12 mouse cellular contexts compared by ENCODE assay signal in genomic region chr19:5989585-5989984, GRCm38 (mm10). TPM values are rescaled to one million over a fixed set of nuclear protein-coding genes. Genes with fewer than 3 reads are reported as not detected.
DNase-seq lines count a peak whose midpoint lies in the region; ATAC-seq and TF ChIP-seq lines count a peak whose summit lies in the region.
"Had no signal": no experiment of that assay in that cellular context is flagged by ENCODE, and none has a peak within 500 bp of the region (broad histone marks: within the 10 kb centered on the region; RNA-seq: fewer than 3 reads in every experiment).

No protein-coding gene starts in this region.

- H3K4me3 ChIP-seq in hindbrain, embryonic 10.5 days = peak overlapping the region; percentile 39; the same call in 1 of the 2 replicates
- H3K4me3 ChIP-seq in hindbrain, postnatal 0 days (ENCODE audit: low read length) = no peak overlapping the region
- H3K4me3 ChIP-seq in embryonic facial prominence, embryonic 11.5 days (ENCODE audit: low read depth, low read length) = no peak overlapping the region
- H3K4me3 ChIP-seq in intestine, embryonic 15.5 days (replicated peaks) = no peak overlapping the region
- 0 out of 2 replicates have a peak overlapping the region, but pooled peaks have one; percentile 15 for H3K4me3 ChIP-seq in midbrain, embryonic 14.5 days (replicated peaks; ENCODE audit: low read depth, low read length)

- H3K27ac ChIP-seq in hindbrain, embryonic 10.5 days = peak overlapping the region; percentile 90
- no peak overlapping the region for H3K27ac ChIP-seq in hindbrain, postnatal 0 days
- H3K27ac ChIP-seq in embryonic facial prominence, embryonic 11.5 days (replicated peaks; ENCODE audit: low read depth, low read length) = no peak overlapping the region
- peak overlapping the region; percentile 54 for H3K27ac ChIP-seq in intestine, embryonic 15.5 days
- peak overlapping the region; percentile 70 for H3K27ac ChIP-seq in midbrain, embryonic 14.5 days (replicated peaks; ENCODE audit: low read depth, low read length)

- H3K4me2 ChIP-seq in hindbrain, postnatal 0 days (ENCODE audit: low read depth, low read length) = no peak overlapping the region
- no peak overlapping the region for H3K4me2 ChIP-seq in embryonic facial prominence, embryonic 11.5 days (ENCODE audit: low read depth, low read length)
- H3K4me2 ChIP-seq in intestine, embryonic 15.5 days (replicated peaks) = peak overlapping the region; percentile 46; the same call in 1 of the 2 replicates
- H3K4me2 ChIP-seq in midbrain, embryonic 14.5 days (ENCODE audit: low read length) = peak overlapping the region; percentile 47; the same call in 1 of the 2 replicates

- no peak for TF ChIP-seq CTCF in hindbrain, postnatal 0 days (IDR thresholded peaks at IDR 0.05; ENCODE audit: low read depth)

- H3K27me3 ChIP-seq in hindbrain, embryonic 10.5 days (ENCODE audit: insufficient read depth, poor library complexity, severe bottlenecking) = no peaks in the 10 kb centered on the region
- H3K27me3 ChIP-seq in hindbrain, postnatal 0 days (ENCODE audit: insufficient read depth, low read length) = no peaks in the 10 kb centered on the region
- H3K27me3 ChIP-seq in embryonic facial prominence, embryonic 11.5 days (ENCODE audit: control insufficient read depth, insufficient read depth, low read length) = no peaks in the 10 kb centered on the region
- H3K27me3 ChIP-seq in intestine, embryonic 15.5 days (replicated peaks) = no peaks in the 10 kb centered on the region
- H3K27me3 ChIP-seq in midbrain, embryonic 14.5 days (ENCODE audit: control insufficient read depth, insufficient read depth, low read length) = no peaks in the 10 kb centered on the region

- peaks cover 27% of the 10 kb centered on the region for H3K4me1 ChIP-seq in hindbrain, embryonic 10.5 days (replicated peaks)
- H3K4me1 ChIP-seq in hindbrain, postnatal 0 days (ENCODE audit: insufficient read depth, low read length) = no peaks in the 10 kb centered on the region
- H3K4me1 ChIP-seq in embryonic facial prominence, embryonic 11.5 days (ENCODE audit: control insufficient read depth, insufficient read depth, low read length) = peaks cover 2% of the 10 kb centered on the region; the same call in 1 of the 2 replicates
- peaks cover 23% of the 10 kb centered on the region for H3K4me1 ChIP-seq in intestine, embryonic 15.5 days (replicated peaks)
- H3K4me1 ChIP-seq in midbrain, embryonic 14.5 days (ENCODE audit: control insufficient read depth, insufficient read depth, low read length) = peaks cover 7% of the 10 kb centered on the region; the same call in 1 of the 2 replicates

- H3K36me3 ChIP-seq in hindbrain, embryonic 10.5 days = no peaks in the 10 kb centered on the region
- H3K36me3 ChIP-seq in hindbrain, postnatal 0 days (ENCODE audit: insufficient read depth, low read length) = no peaks in the 10 kb centered on the region
- H3K36me3 ChIP-seq in embryonic facial prominence, embryonic 11.5 days (replicated peaks; ENCODE audit: control insufficient read depth, insufficient read depth, low read depth, low read length) = no peaks in the 10 kb centered on the region
- H3K36me3 ChIP-seq in intestine, embryonic 15.5 days = no peaks in the 10 kb centered on the region
- no peaks in the 10 kb centered on the region for H3K36me3 ChIP-seq in midbrain, embryonic 14.5 days (ENCODE audit: control insufficient read depth, insufficient read depth, low read length)

- no peaks in the 10 kb centered on the region for H3K9me3 ChIP-seq in hindbrain, embryonic 10.5 days
- no peaks in the 10 kb centered on the region for H3K9me3 ChIP-seq in hindbrain, postnatal 0 days (ENCODE audit: low read length)
- no peaks in the 10 kb centered on the region for H3K9me3 ChIP-seq in embryonic facial prominence, embryonic 11.5 days (replicated peaks; ENCODE audit: control insufficient read depth, low read length)
- H3K9me3 ChIP-seq in intestine, embryonic 15.5 days = no peaks in the 10 kb centered on the region
- H3K9me3 ChIP-seq in midbrain, embryonic 14.5 days (ENCODE audit: control insufficient read depth, low read length) = no peaks in the 10 kb centered on the region

- WGBS in hindbrain, embryonic 10.5 days = 69% methylated on average over 6 of the region's 6 CpGs
- 67% methylated on average over 6 of the region's 6 CpGs for WGBS in hindbrain, postnatal 0 days
- WGBS in embryonic facial prominence, embryonic 11.5 days = 75% methylated on average over 6 of the region's 6 CpGs
- WGBS in intestine, embryonic 15.5 days = 38% methylated on average over 6 of the region's 6 CpGs
- 70% methylated on average over 6 of the region's 6 CpGs for WGBS in midbrain, embryonic 14.5 days

- DNase-seq in hindbrain, embryonic 10.5 days (ENCODE audit: low spot score) = no peak
- DNase-seq in hindbrain, postnatal 0 days (ENCODE audit: low spot score) = no peak
- DNase-seq in embryonic facial prominence, embryonic 11.5 days (ENCODE audit: low spot score) = no peak
- DNase-seq in midbrain, embryonic 14.5 days = no peak
- no peak for DNase-seq in gastrocnemius, postnatal 36 days
- no peak for DNase-seq in c-Kit-positive CD71-positive TER-119-positive erythroid progenitor cells, embryonic 14.5 days (ENCODE audit: low spot score)
- no peak for DNase-seq in left cerebral cortex, adult 9 months (ENCODE audit: low spot score in 2 of 2)

- ATAC-seq in hindbrain, postnatal 0 days = no peak
- ATAC-seq in embryonic facial prominence, embryonic 11.5 days (replicated peaks; ENCODE audit: insufficient number of reproducible peaks, low FRiP score, low TSS enrichment, low read depth) = no peak
- ATAC-seq in intestine, embryonic 15.5 days = 0 out of 2 replicates have a peak, but pooled peaks have one; percentile 3
- no peak for ATAC-seq in midbrain, embryonic 14.5 days (ENCODE audit: low FRiP score, low TSS enrichment)
- ATAC-seq: inflammation-experienced regulatory T-cells, adult 6 months had no signal

- no peak overlapping the region for H3K9ac ChIP-seq in hindbrain, postnatal 0 days (replicated peaks; ENCODE audit: low read length)
- peak overlapping the region; percentile 56 for H3K9ac ChIP-seq in embryonic facial prominence, embryonic 11.5 days (replicated peaks; ENCODE audit: low read length)
- H3K9ac ChIP-seq in intestine, embryonic 15.5 days = no peak overlapping the region
- H3K9ac ChIP-seq in midbrain, embryonic 14.5 days (replicated peaks; ENCODE audit: low read length) = no peak overlapping the region

- intact Hi-C loops in gastrocnemius, postnatal 36 days (cut with DNase I) = no loop called here

RNA-seq across cellular contexts. Expression of gene Slc22a20, which starts 3.6 kb away (rescaled TPM):
- not detected in 2 replicates for polyA plus RNA-seq in hindbrain, embryonic 10.5 days (2016; fragmentation: Nextera tagmentation; extraction: Ambion mirVana)
- not detected in 2 replicates for total RNA-seq in hindbrain, postnatal 0 days (2014; rRNA removed)
- not detected in 2 replicates for polyA plus RNA-seq in hindbrain, postnatal 0 days (2015; fragmentation: Nextera tagmentation; extraction: Ambion mirVana)
- polyA plus RNA-seq in embryonic facial prominence, embryonic 11.5 days (2014; fragmentation: Nextera tagmentation; extraction: Ambion mirVana) = not detected in 2 replicates
- polyA plus RNA-seq in intestine, embryonic 15.5 days (2015; fragmentation: Nextera tagmentation; extraction: Ambion mirVana) = not detected in 2 replicates
- polyA plus RNA-seq in midbrain, embryonic 14.5 days (2014; fragmentation: Nextera tagmentation; extraction: Ambion mirVana) = not detected in 2 replicates
- total RNA-seq in gastrocnemius, postnatal 36 days (2021) = not detected
- total RNA-seq: gastrocnemius, postnatal 10 days; layer of hippocampus, postnatal 10 days had no signal
- polyA plus RNA-seq: inflammation-experienced regulatory T-cells, adult 6 months; lung, adult 2 months had no signal

RNA-seq across cellular contexts. Expression of gene Pola2, which starts 25.6 kb away (rescaled TPM):
- 83.7 and 110 TPM in 2 replicates for polyA plus RNA-seq in hindbrain, embryonic 10.5 days (2016; fragmentation: Nextera tagmentation; extraction: Ambion mirVana)
- total RNA-seq in hindbrain, postnatal 0 days (2014; rRNA removed) = 23.4 and 28.9 TPM in 2 replicates
- 19.5 and 21.5 TPM in 2 replicates for polyA plus RNA-seq in hindbrain, postnatal 0 days (2015; fragmentation: Nextera tagmentation; extraction: Ambion mirVana)
- polyA plus RNA-seq in embryonic facial prominence, embryonic 11.5 days (2014; fragmentation: Nextera tagmentation; extraction: Ambion mirVana) = 91.0 and 97.6 TPM in 2 replicates
- 64.0 and 65.8 TPM in 2 replicates for polyA plus RNA-seq in intestine, embryonic 15.5 days (2015; fragmentation: Nextera tagmentation; extraction: Ambion mirVana)
- polyA plus RNA-seq in midbrain, embryonic 14.5 days (2014; fragmentation: Nextera tagmentation; extraction: Ambion mirVana) = 17.6 and 23.4 TPM in 2 replicates
- 10 to 100 TPM in 1 of 2 experiments, 1 to 10 TPM in 1; 8.6 to 11.6 TPM for total RNA-seq in gastrocnemius, postnatal 36 days (2021)

RNA-seq across cellular contexts. Expression of gene Capn1, which starts 26.1 kb away (rescaled TPM):
- 5.9 and 6.5 TPM in 2 replicates for polyA plus RNA-seq in hindbrain, embryonic 10.5 days (2016; fragmentation: Nextera tagmentation; extraction: Ambion mirVana)
- 13.6 and 15.7 TPM in 2 replicates for total RNA-seq in hindbrain, postnatal 0 days (2014; rRNA removed)
- 4.6 and 4.8 TPM in 2 replicates for polyA plus RNA-seq in hindbrain, postnatal 0 days (2015; fragmentation: Nextera tagmentation; extraction: Ambion mirVana)
- polyA plus RNA-seq in embryonic facial prominence, embryonic 11.5 days (2014; fragmentation: Nextera tagmentation; extraction: Ambion mirVana) = 4.5 and 5.0 TPM in 2 replicates
- 10.3 and 10.4 TPM in 2 replicates for polyA plus RNA-seq in intestine, embryonic 15.5 days (2015; fragmentation: Nextera tagmentation; extraction: Ambion mirVana)
- polyA plus RNA-seq in midbrain, embryonic 14.5 days (2014; fragmentation: Nextera tagmentation; extraction: Ambion mirVana) = 2.4 and 2.6 TPM in 2 replicates
- 10 to 100 TPM; 82.6 to 95.2 TPM for total RNA-seq in gastrocnemius, postnatal 36 days (2021)

RNA-seq across cellular contexts. Expression of gene Syvn1, which starts 56.8 kb away (rescaled TPM):
- polyA plus RNA-seq in hindbrain, embryonic 10.5 days (2016; fragmentation: Nextera tagmentation; extraction: Ambion mirVana) = 37.0 and 39.2 TPM in 2 replicates
- total RNA-seq in hindbrain, postnatal 0 days (2014; rRNA removed) = 27.6 and 34.1 TPM in 2 replicates
- 26.8 and 29.8 TPM in 2 replicates for polyA plus RNA-seq in hindbrain, postnatal 0 days (2015; fragmentation: Nextera tagmentation; extraction: Ambion mirVana)
- 18.8 and 20.2 TPM in 2 replicates for polyA plus RNA-seq in embryonic facial prominence, embryonic 11.5 days (2014; fragmentation: Nextera tagmentation; extraction: Ambion mirVana)
- 24.2 and 27.4 TPM in 2 replicates for polyA plus RNA-seq in intestine, embryonic 15.5 days (2015; fragmentation: Nextera tagmentation; extraction: Ambion mirVana)
- polyA plus RNA-seq in midbrain, embryonic 14.5 days (2014; fragmentation: Nextera tagmentation; extraction: Ambion mirVana) = 28.8 and 33.6 TPM in 2 replicates
- total RNA-seq in gastrocnemius, postnatal 36 days (2021) = 10 to 100 TPM; 14.4 to 15.8 TPM

Comparison
In these comparisons a context has a peak if more than half of its experiments do, and no peak if none do; other contexts are left out.
1. H3K27ac ChIP-seq: peak in hindbrain, embryonic 10.5 days (single experiment), intestine, embryonic 15.5 days (single experiment) and midbrain, embryonic 14.5 days (single experiment); none in hindbrain, postnatal 0 days (single experiment) and embryonic facial prominence, embryonic 11.5 days (single experiment).
2. H3K4me3 ChIP-seq: peak in hindbrain, embryonic 10.5 days (single experiment) and midbrain, embryonic 14.5 days (single experiment); none in hindbrain, postnatal 0 days (single experiment), embryonic facial prominence, embryonic 11.5 days (single experiment) and intestine, embryonic 15.5 days (single experiment).
3. H3K4me2 ChIP-seq: peak in intestine, embryonic 15.5 days (single experiment) and midbrain, embryonic 14.5 days (single experiment); none in hindbrain, postnatal 0 days (single experiment) and embryonic facial prominence, embryonic 11.5 days (single experiment).